Mouse (Mus musculus) E14TG2a.4 (cell line): ENCODE results near the gene Atg7.

Source experiments
- CTCF ChIP-seq: conservative IDR thresholded peaks from 2 replicates; pipeline ENCODE4 v1.5.1; 2014; ENCODE audit warnings: low read length
- NANOG ChIP-seq: IDR thresholded peaks from 2 replicates; pipeline ENCODE4 v1.6.1; 2014; ENCODE audit warnings: borderline replicate concordance, low read length, mixed read lengths
- POU5F1 ChIP-seq: IDR thresholded peaks from 2 replicates; pipeline ENCODE4 v1.6.1; 2014; ENCODE audit warnings: low read length, borderline replicate concordance

DNA sequence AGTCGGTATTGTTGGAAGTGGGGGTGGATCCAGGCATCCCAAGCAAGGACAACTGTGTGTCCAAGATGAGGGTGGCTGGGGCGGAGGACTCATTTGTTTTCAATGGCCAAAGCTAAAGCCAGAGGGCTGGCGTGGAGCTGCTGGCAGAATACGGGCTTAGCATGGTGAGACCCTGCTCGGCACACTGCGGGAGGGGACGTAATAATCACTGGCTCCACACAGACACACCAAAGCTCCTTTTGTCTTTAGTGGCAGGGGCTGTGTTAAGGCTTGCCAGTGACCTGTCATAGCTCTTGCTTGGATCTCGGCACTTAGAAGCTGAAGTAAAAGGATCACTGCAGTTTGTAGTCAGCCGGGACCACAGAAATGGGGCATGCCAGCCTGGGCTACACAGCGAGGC, 257.3 kb downstream of the Atg7 start:
- TF ChIP-seq CTCF = no peak
- TF ChIP-seq NANOG = no peak
- TF ChIP-seq POU5F1 = no peak
